Mouse (Mus musculus) frontal cortex, postnatal 10 days (tissue): ENCODE results near the gene Man2a1.

Source experiments
- DNase-seq, 2 experiments: peaks; one replicate each; pipeline ENCODE4 v3.0.0; 2022; ENCODE audit warnings: low spot score in 2 of 2, mixed read lengths in 1 of 2

Gene Man2a1

DNA sequence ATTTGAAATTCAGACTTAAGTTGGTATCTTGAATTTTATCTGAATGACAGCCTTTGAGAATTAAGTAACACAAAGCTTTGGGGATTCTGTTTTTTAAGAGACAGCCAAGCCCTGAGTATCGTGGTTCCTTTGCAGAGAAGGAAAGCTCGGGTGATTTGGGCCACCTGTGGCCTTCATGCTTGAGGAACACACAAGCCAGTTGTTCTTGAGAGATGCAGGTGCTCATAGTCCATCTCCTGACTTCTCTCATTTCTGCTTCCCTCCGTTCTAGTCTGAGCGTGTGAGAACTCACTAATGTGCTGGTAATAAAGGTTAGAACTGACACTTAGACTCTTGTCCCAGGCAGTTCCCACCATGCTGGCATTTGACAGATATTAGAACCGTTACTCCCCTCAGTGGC, 28.9 kb downstream of the Man2a1 start:
- DNase-seq = no peak

DNA sequence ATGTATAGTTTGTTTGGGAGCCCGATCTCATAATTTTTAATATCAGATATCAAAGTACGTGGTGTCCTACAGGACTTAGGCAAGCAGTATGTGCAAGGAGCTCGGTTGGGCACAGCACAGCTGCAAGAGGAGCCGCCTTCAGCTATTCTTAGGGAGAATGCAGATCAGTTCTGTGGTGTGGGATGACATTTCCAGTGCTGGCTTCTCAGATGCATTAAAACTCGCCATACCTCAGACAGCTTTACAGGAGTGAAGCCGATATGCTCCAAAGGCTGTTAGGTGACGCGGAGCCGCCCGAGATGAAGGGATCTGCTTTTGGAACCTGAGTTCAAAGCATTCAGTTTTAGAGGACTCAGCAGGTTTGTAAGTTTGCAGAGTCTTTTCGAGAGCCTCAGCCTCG, 30.0 kb downstream of the Man2a1 start:
- DNase-seq = no peak

DNA sequence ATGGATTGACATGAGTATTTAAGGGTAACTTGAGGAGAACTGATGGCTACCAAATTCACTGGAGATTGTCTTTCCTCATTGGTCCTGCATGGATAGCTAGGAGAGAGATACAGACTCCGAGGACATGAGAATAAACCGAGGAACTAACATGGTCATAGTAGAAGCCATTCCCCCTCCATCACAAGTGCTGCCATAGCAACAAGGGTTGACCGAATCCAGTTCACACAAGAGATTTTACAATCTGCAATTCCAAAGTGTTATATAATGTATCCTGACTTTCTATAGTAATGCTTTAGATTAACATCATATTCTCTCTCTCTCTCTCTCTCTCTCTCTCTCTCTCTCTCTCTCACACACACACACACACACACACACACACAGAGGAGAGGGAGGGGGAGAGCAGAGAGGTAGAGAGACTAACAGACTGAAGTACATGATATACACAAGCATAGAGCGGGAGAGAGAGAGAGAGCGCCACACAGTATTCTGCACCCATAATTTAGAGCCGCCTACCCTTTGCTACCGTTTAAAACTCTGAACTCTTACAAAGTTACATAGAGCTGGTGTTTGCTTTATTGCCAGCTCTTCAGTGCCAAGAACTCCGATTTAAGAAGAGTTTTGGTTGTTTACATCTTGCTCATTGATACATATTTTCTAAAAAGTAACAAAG, 37.5 kb downstream of the Man2a1 start:
- no peak for DNase-seq

DNA sequence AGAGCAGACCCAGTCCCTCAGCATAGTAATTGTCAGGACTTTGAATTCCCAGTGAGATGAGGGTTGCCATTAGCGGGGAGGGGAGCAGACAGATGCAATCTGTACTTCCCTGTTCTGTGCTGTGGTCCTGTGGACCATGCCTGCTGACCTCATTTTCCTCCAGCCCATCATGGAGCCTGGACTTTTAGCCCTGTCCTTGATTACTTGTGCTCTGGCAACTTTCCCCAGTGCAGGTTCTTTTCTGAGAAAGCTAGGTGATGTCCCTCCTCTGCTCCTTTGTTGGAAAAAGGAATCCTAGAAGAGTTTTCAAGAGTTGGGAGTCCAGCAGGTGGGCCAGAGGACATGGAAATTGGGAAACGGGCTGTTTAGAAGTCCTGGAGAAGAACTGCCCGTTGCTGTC, 40.8 kb downstream of the Man2a1 start:
- DNase-seq = no peak

DNA sequence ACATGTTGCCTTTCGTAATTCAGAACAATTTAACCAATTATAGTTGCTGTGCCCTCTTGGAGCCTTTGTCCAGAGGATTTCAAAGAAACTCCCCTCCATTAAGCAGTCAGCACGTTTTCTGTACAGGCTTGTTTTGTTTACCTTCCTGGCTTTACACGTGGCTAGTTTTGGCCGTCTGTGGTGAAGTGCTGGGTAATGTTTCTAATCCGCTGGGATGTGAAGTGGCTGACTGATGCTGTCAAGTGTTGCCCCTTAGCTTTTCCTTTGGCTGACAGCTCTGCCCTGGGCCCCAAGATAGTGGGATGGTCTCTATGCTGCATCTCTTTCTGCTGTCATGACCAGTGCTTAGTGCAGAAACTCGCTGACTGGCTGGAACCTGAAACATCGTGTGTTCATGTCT, 43.1 kb downstream of the Man2a1 start:
- no peak for DNase-seq

DNA sequence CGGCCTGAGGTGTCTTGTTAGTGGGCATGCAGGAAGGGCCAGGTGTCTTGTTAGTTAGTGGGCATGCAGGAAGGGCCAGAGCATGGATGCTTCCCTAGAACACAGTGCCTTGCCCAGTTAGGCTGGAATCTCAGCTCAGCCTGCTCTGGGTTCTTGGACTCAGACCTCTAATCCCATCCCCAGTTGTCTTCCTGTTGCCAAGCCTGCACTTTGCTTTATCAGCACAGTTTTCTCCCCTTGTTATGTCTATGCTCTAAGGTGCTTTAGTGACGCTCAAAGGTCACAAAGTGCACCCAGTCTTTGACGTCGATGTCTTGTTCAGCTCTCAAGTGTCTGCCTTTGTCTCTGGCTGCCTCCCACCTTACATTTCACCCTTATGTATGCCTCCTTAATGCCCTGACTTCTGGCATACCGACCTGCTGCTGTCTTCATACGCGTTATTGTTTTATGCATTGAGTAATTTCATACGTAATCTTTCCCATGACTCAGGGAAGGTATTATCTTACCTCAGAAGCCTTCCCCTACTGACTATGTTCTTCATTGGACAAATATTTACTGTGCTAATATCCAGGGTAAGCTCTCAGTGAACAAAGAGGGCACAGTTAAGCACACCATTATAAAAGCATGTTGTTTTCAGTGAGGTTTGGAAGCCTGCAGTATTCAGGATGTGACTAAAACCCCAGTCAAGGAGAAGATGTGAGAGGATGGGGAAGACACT, 44.5 kb downstream of the Man2a1 start:
- no peak for DNase-seq

DNA sequence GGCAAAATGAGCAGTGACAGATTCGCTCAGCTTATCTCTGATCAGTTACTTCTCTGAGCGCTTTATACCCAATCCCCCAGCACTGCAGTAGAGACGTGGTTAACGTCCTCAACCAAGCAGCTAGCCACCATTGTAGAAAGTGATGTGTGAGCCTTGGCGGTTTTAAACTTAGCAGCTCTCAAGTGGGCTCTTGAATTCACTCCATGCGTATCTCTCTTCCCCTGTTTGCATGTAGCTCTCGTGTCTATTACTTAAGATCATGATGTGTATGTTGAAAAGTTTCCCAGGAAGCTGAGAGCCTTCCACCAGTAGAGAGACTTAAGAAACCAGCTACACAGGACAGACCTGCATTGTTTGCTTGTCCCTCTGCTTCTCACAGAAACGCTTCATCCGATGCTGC, 46.9 kb downstream of the Man2a1 start:
- no peak for DNase-seq

DNA sequence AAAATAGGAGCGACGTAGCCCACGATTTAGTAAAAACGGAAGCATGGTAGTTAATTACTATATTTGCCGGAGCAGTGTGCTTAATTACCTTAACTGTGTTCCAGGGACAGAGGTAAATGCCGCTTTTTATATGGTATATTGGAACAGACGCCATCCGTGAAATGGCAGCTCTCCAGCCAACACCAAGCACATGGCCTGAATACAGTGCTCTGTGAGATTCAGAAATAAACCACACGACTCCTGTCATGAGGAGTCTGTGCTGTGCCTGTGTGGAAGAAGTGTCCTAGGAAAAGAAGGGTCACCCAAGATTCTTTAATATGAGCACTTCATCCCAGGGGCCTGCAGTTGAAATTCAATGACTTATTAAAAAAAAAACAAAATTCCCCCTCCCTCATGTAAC, 50.2 kb downstream of the Man2a1 start:
- DNase-seq = no peak

DNA sequence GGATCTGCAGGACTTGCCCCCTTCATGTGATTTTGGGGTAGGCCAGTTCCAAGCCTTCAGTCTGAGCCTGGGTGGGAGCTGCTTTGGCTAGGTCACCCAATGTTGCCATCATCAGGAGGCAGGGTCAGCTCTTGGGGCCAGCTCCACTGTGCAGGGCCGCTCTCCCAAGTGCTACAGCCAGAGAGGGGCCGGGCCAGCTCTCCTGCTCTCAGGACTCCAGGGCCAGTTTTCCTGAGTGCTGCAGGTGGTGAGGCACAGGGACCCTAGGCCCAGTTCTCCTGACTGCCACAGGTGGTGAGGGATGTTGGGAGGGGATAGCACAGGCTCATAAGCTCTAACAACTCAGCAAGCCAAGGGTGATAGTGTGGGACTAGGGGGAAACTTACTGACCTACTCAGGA, 53.1 kb downstream of the Man2a1 start:
- no peak for DNase-seq

DNA sequence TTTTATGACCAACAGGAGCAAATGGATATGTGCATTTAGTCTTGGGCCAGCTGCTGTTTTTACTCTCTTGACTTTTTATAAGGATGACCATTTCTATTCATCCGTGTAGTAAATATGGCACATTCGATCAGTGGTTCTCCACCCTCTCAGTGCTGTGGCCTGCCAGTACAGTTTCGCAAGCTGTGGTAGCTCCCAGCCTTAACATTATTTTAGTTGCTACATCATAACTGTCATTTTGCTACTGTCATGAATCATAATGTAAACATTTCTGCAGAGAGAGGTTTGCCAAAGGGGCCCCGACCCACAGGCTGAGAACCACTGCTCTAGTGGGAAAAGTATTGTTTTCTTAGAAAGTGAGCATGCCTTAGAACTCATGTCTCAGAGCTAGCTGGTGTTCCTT, 59.1 kb downstream of the Man2a1 start:
- DNase-seq = no peak

DNA sequence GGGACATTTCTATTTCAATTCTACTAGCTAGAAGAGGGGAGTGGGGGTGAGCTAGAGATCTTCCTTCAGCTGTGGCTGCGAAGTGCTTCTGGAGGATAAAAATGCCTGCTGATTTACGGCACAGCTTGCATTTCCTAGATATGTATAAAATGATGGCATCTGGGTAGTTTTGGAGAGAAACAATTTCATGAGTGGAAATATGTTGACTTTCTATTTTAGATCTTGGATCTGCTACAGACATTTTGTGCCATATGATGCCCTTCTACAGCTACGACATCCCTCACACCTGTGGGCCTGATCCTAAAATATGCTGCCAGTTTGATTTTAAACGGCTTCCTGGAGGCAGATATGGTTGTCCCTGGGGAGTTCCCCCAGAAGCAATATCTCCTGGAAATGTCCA, 66.0 kb downstream of the Man2a1 start:
- no peak for DNase-seq

DNA sequence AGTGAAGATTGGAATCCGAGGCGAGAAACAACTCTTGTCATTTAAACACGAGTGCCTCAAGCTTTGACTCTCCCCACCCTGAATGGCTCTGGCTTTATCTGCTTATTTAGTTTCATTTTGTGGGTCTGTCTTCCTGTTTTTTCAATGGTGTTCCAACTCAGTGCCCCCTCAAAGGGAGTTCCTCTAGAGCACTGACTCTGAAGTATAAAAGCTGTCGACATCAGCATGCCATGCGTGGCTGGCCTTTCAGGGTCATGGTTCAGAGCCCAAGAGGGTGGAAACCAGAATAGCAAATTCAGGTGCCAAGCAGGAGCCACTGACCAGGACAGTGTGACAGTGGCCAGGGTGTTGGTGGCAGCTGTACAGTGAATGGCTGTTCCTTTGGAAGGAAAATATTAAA, 68.0 kb downstream of the Man2a1 start:
- no peak for DNase-seq

DNA sequence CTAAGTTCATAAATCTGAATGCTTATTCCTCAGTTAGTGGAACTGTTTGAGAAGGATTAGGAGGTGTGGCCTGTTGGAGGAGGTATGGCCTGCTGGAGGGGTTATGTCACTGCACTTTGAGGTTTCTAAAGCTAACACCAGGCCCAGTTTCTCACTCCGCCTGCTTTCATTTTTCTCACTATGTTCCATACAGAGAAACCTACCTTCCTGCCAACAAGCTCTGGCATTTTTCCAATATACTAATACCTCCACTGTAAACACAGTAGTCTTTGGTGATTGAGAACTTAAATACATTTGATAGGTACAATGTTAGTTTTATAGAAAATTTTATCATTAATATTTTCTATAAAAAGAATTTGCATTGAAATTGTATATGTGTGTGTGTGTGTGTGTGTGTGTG, 73.9 kb downstream of the Man2a1 start:
- no peak for DNase-seq

DNA sequence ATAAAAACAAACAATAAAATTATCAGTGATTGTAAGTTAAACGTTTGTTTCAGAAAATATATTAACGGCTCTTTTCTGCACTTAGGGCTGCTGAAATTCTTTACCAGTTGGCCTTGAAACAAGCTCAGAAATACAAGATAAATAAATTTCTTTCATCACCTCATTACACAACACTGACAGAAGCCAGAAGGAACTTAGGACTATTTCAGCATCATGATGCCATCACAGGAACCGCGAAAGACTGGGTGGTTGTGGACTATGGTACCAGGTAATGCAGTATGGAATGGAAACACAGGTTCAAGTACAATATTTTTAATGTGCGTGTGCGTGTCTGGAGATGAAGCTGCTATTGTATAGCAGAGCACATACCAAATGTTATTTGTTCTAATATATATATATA, 74.4 kb downstream of the Man2a1 start:
- no peak for DNase-seq

DNA sequence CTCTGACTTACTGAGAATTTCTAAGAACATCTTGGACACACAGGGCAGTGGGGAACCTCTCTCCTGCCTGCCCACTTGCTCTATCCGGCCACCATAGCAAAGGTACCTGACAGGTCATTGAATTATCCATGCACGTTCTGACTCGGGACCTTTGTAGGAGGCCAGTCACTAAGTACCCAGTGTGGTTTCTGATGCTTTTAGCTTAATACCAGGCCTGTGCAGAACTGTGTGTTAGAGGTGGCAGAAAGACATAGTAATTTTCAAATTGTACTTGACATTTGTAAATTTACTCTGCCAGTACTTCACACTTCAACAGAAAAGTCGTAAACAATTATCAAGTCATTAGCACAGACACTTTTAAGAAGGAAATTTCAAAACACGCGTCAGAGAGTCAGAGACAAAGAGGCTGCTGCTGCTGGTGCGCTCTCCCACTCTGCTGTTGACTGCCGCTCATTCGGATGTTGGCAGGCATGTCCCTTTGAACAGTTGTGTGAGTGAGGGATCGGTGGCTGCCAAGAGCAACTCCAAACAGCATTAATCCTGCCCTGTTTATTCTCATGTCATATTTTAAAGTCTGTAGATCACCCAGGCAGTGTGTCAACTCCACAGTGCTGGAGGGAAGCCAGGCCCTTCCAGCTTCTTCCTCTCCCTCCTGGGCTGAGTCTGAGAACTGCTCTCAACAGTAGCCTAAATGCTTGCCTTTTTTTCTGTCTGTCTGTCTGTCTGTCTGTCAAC, 76.4 kb downstream of the Man2a1 start:
- peak; percentile 8 to 18 for DNase-seq

DNA sequence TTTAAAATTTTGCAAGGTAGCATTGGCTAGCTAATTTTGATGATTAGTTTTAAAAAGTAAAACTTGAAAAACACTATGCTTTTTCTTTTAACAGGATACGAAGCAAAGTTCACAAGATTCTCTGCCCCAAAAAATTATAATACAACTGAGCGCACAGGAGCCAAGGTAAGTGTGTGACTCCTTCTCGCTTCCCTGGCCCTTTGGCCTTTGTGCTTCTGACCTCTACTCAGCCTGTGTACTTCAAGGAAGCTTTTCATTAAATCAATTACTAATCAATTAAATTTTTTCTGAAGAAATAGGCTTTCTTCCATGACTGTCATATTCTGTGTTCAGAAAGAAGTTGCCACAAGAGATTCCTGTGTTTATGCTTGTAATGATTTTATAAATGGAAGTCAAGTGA, 80.9 kb downstream of the Man2a1 start:
- no peak for DNase-seq

DNA sequence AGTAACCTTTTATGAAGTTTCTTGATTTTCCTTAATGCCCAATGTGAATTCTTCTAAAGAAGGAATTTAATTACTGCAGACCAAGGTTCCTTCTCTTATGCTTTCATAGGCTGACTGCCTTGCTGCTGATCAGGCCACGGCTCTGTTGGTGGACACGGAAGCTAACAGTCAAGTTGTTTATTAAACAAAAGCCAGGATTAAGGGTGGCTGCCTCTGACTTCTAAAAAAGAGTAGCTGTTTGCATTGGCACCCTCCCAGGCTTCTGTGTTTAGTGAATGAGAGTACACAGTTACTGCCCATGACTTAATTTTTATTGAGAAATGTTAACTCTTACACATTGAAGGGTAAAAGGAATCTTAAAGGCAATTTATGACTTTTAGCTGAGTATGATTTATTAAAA, 81.4 kb downstream of the Man2a1 start:
- no peak for DNase-seq

DNA sequence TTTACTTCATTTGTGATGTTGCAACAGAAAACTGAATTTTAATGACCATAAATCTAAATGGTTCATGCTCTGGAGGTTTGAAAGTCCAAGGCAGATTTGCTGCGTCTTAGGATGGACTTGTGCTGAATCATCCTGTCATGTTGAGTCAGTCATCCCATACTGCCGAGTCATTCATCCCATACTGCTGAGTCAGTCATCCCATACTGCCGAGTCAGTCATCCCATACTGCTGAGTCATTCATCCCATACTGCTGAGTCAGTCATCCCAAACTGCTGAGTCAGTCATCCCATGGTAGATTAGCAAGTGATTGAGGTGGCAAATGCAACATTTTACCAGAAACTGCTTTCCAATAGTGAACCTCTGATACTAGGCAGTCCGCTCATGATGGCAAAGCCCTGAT, 83.6 kb downstream of the Man2a1 start:
- no peak for DNase-seq

DNA sequence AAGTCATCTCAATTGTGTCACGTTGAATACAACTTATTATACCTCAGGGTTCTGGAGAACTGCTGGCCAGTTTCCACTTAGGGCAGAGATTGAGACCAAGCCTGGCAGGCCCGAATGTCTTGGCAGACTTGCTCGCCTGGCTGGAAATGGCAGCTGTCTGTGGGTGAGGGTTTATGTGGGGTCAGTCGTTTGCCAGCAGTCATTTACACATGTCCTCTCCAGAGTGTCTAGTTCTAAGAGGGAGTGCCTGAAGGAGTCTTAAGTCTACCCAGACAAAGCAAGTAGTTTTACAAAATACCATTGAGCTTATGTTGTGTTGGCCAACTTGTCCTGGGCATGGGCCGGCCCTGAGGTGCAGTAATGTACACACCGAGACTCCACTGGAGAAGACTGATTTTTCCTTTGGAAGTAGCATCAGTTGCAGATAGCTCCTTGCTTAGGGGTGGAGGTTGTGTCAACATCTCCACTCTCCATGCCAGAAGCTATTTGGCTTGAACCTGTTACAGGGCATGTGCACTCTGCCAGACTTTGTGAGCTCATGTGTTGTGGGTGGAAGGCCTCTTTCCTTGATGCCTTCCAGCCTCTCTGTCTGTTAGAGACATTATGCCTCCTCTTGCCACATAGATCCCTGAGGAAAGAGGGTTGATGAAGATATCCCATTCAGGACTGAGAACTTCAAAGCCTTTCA, 84.8 kb downstream of the Man2a1 start:
- no peak for DNase-seq

DNA sequence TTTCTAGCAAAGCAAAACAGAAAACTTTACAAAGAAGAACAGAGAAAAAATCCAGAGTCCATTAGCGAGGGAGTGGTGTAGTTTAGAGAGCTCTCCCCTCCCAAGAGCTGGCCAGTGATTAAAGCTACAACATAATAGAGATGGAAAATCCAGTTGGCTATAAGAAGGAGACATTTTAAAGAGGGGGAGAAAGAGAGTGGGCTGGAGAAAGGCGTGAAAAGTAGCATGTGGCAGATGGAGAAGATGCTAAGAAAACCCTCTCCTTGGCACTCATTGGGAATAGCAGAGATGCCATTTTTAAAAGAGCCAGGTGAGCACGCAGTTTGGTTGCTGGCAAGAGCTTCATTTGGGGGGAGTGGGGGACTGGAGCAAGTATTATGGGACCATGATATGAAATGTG, 89.1 kb downstream of the Man2a1 start:
- DNase-seq = no peak

DNA sequence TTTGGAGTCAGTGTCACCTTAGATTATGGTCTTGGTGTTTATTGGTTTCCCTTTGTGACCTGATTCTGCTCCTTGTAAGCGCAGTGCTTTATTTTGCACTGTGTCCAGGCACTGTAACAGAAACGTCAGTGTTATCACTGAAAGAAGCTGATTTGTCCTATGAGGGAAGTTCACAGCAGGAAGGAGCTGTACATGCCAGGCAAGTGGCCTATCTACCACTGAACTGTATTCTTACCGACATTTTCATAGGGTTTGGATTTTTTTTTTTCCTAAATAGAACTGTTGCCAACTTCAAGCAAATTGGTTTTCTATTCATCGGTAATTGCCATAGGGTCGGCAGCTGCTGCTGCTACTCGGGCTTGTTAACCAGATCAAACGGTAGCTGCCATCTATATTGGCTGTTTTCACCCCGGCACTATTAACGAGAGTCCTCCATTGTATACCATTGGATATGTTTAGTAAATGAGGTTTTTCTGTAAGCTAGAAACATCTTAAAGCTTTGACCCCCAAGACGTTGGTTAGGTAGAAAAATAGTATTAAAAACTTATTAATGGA, 96.8 kb downstream of the Man2a1 start:
- no peak for DNase-seq

DNA sequence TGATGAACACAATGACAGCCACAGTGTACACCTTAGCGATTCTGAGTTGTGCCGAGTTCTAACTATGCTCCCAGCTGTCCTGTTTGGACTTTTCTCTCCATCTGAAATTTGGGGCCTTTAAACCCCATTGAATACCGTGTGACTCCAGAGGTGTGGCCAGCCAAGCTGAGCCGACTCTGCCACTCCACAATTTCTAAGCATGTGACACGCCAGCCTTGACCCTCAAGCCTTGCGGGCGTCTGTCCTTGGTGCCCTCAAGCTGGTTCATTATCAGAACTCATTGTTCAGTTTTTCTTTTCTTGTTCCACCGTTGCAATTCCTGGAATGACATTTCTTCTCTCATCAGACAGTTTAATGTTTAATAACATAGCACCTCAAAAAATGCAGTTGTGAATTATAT, 98.0 kb downstream of the Man2a1 start:
- no peak for DNase-seq
